Mouse (Mus musculus) heart, postnatal 0 days (tissue): ENCODE measurements around the gene 4930430A15Rik. TPM values are rescaled to one million over a fixed set of nuclear protein-coding genes. Genes with fewer than 3 reads are reported as not detected.

Experiments used
- ATAC-seq: fragments of 200-750 bp; cut with Nextera tagmentation; 2 replicates; pipeline ENCODE4 v1.8.0; 2017; ENCODE audit warnings: low read depth, moderate number of reproducible peaks, moderate library complexity; ENCODE audit not compliant: insufficient read depth
- DNase-seq: peaks from one replicate; pipeline ENCODE4 v3.0.0-alpha.2; 2016; ENCODE audit warnings: low spot score
- H3K27ac ChIP-seq: fragments of 300-500 bp; sonication (generic); 2 replicates; pipeline ENCODE4 v1.5.1; 2014; ENCODE audit warnings: low read depth, mild to moderate bottlenecking
- H3K27me3 ChIP-seq: fragments of 300-500 bp; sonication (generic); 2 replicates; pipeline ENCODE4 v1.6.1; 2014; ENCODE audit warnings: low read length, mixed read lengths; ENCODE audit not compliant: control insufficient read depth, insufficient read depth
- H3K36me3 ChIP-seq: fragments of 300-500 bp; sonication (generic); replicated peaks from 2 replicates; pipeline ENCODE4 v1.6.1; 2014; ENCODE audit warnings: low read length, mixed read lengths; ENCODE audit not compliant: control insufficient read depth, insufficient read depth
- H3K4me1 ChIP-seq: fragments of 300-500 bp; sonication (generic); 2 replicates; pipeline ENCODE4 v1.6.1; 2014; ENCODE audit warnings: antibody characterized with exemption; ENCODE audit not compliant: control insufficient read depth, insufficient read depth
- H3K4me2 ChIP-seq: fragments of 300-500 bp; sonication (generic); 2 replicates; pipeline ENCODE4 v1.6.1; 2014; ENCODE audit warnings: low read depth, mild to moderate bottlenecking, low read length, moderate library complexity
- H3K4me3 ChIP-seq: fragments of 300-500 bp; sonication (generic); 2 replicates; pipeline ENCODE4 v1.5.1; 2014; ENCODE audit warnings: low read depth, low read length
- H3K9ac ChIP-seq: fragments of 300-500 bp; sonication (generic); replicated peaks from 2 replicates; pipeline ENCODE4 v1.6.1; 2014; ENCODE audit warnings: low read depth, low read length, mixed read lengths
- H3K9me3 ChIP-seq: fragments of 300-500 bp; sonication (generic); replicated peaks from 2 replicates; pipeline ENCODE4 v1.6.1; 2016; ENCODE audit warnings: low read length; ENCODE audit not compliant: control insufficient read depth
- CTCF ChIP-seq: IDR thresholded peaks from 2 replicates; pipeline ENCODE4 v1.5.1; 2016; ENCODE audit warnings: antibody characterized with exemption, control low read depth, low read depth
- EP300 ChIP-seq: IDR thresholded peaks from 2 replicates; pipeline ENCODE4 v1.6.1; 2016; ENCODE audit warnings: antibody characterized with exemption, low read depth
- WGBS: fragments of 180-500 bp; shearing (Covaris S2); extraction: QIAGEN DNeasy Blood & Tissue Kit; methylation state at CpG from one replicate; pipeline ENCODE4 v1.1.7; 2014; 5-methylcytosine and 5-hydroxymethylcytosine counted together
- polyA plus RNA-seq: library from polyadenylated mRNA; unstranded; fragments of >200 nt; fragmentation: Nextera tagmentation; extraction: Ambion mirVana; gene quantifications from 2 replicates; pipeline ENCODE4 v1.2.1, GENCODE M21; 2015
- total RNA-seq: library from RNA; depleted of rRNA; stranded (reverse); fragments of >200 nt; gene quantifications from 2 replicates; pipeline ENCODE4 v1.2.3, GENCODE M21; 2014; ENCODE audit warnings: low replicate concordance; rRNA removed

The 4930430A15Rik gene
- total and polyA plus RNA-seq, 2 experiments from 2014 or later: not detected

DNA sequence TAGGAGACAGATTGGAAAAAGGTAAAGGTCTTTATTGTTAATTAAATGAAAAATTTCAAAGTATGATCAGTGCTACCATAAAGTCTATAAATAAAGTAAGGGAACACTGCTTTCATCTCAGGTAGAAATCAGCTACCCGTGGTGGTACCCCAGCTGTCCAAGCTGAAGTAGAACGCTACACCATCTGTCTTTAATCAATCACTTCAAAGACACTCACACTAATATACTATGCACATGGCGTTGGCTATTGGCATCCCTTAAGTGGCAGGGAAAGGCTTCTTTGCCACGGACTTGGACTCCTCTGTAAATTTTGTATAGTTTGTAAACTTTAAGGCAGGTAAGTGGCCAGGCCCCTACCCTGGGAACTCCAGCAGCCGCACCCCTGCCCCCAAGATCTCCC, 93.7 kb downstream of the 4930430A15Rik start:
- H3K4me2 ChIP-seq: no peak overlapping the region
- no peaks in the 10 kb centered on the region for H3K4me1 ChIP-seq
- no peak for DNase-seq
- no peaks in the 10 kb centered on the region for H3K27me3 ChIP-seq
- ATAC-seq: no peak
- TF ChIP-seq CTCF: no peak
- TF ChIP-seq EP300: no peak
- H3K4me3 ChIP-seq: no peak overlapping the region
- no peaks in the 10 kb centered on the region for H3K36me3 ChIP-seq
- 50% methylated on average over 5 of the region's 5 CpGs for WGBS
- H3K27ac ChIP-seq: no peak overlapping the region
- no peak overlapping the region for H3K9ac ChIP-seq
- H3K9me3 ChIP-seq: no peaks in the 10 kb centered on the region

Other genes starting within 250 kb of the 4930430A15Rik start
- not detected in 2 replicates for gene Gm13941, start 123.6 kb downstream of the 4930430A15Rik start, total RNA-seq
- not detected in 2 replicates for gene Gm13941, start 123.6 kb downstream of the 4930430A15Rik start, polyA plus RNA-seq
- gene Gm15130, start 76.7 kb downstream of the 4930430A15Rik start, total RNA-seq: not detected in 2 replicates
- gene Gm15130, start 76.7 kb downstream of the 4930430A15Rik start, polyA plus RNA-seq: not detected in 2 replicates
- gene Olfr1275, start 5.7 kb upstream of the 4930430A15Rik start, total RNA-seq: not detected in 2 replicates
- gene Olfr1275, start 5.7 kb upstream of the 4930430A15Rik start, polyA plus RNA-seq: not detected in 2 replicates
- gene Olfr1276, start 24.9 kb upstream of the 4930430A15Rik start, total RNA-seq: not detected in 2 replicates
- gene Olfr1276, start 24.9 kb upstream of the 4930430A15Rik start, polyA plus RNA-seq: not detected in 2 replicates
- gene Olfr1277, start 44.5 kb upstream of the 4930430A15Rik start, total RNA-seq: not detected in 2 replicates
- not detected in 2 replicates for gene Olfr1277, start 44.5 kb upstream of the 4930430A15Rik start, polyA plus RNA-seq
- not detected in 2 replicates for gene Olfr1278, start 60.5 kb upstream of the 4930430A15Rik start, total RNA-seq
- gene Olfr1278, start 60.5 kb upstream of the 4930430A15Rik start, polyA plus RNA-seq: not detected in 2 replicates
- not detected in 2 replicates for gene Olfr1279, start 71.0 kb upstream of the 4930430A15Rik start, total RNA-seq
- not detected in 2 replicates for gene Olfr1279, start 71.0 kb upstream of the 4930430A15Rik start, polyA plus RNA-seq
- gene Olfr1280, start 84.4 kb upstream of the 4930430A15Rik start, total RNA-seq: not detected in 2 replicates
- not detected in 2 replicates for gene Olfr1280, start 84.4 kb upstream of the 4930430A15Rik start, polyA plus RNA-seq
- not detected in 2 replicates for gene Olfr1281, start 96.9 kb upstream of the 4930430A15Rik start, total RNA-seq
- gene Olfr1281, start 96.9 kb upstream of the 4930430A15Rik start, polyA plus RNA-seq: not detected in 2 replicates
- not detected in 2 replicates for gene Olfr1282, start 106.5 kb upstream of the 4930430A15Rik start, total RNA-seq
- gene Olfr1282, start 106.5 kb upstream of the 4930430A15Rik start, polyA plus RNA-seq: not detected in 2 replicates
- not detected in 2 replicates for gene Olfr1283, start 137.2 kb upstream of the 4930430A15Rik start, total RNA-seq
- not detected in 2 replicates for gene Olfr1283, start 137.2 kb upstream of the 4930430A15Rik start, polyA plus RNA-seq
- not detected in 2 replicates for gene Olfr1284, start 145.9 kb upstream of the 4930430A15Rik start, total RNA-seq
- not detected in 2 replicates for gene Olfr1284, start 145.9 kb upstream of the 4930430A15Rik start, polyA plus RNA-seq
- not detected in 2 replicates for gene Olfr1286, start 193.5 kb upstream of the 4930430A15Rik start, total RNA-seq
- not detected in 2 replicates for gene Olfr1286, start 193.5 kb upstream of the 4930430A15Rik start, polyA plus RNA-seq
- gene Olfr1287, start 219.5 kb upstream of the 4930430A15Rik start, total RNA-seq: not detected in 2 replicates
- gene Olfr1287, start 219.5 kb upstream of the 4930430A15Rik start, polyA plus RNA-seq: not detected in 2 replicates
- gene Olfr1288, start 244.5 kb upstream of the 4930430A15Rik start, total RNA-seq: not detected in 2 replicates
- gene Olfr1288, start 244.5 kb upstream of the 4930430A15Rik start, polyA plus RNA-seq: not detected in 2 replicates